Mouse (Mus musculus): ENCODE measurements around the gene Ehd1. TPM values are rescaled to one million over a fixed set of nuclear protein-coding genes. Genes with fewer than 3 reads are reported as not detected.
A peak's percentile ranks its signal among the peaks of the same experiment; 100 is the strongest.

The Ehd1 gene
- polyA plus RNA-seq, 1 experiment from 2014 or later, result 58.1 TPM

MicroRNAs within 50 kb of the gene (microRNA counts, 519-probe panel; counts per million panel counts)
- microRNA mmu-miR-192, result 2,282 counts per million, percentile 18 among the panel's probes with 10 or more counts

Small RNA genes lying within 50 kb of the gene (microRNA-seq; reads per million reads assigned to microRNA genes)
- 108 reads per million, percentile 41 among the genes with 10 or more reads in this experiment for gene Mir192 (ENCODE audit: borderline number of aligned reads)
- 84.7 reads per million, percentile 38 among the genes with 10 or more reads in this experiment for gene Mir194-2 (ENCODE audit: borderline number of aligned reads)
- not detected for gene Mir6989 (ENCODE audit: borderline number of aligned reads)

Other genes starting within 250 kb of the Ehd1 start
- gene Syvn1, start 230.1 kb upstream of the Ehd1 start, polyA plus RNA-seq (2014; fragmentation: Nextera tagmentation; extraction: Ambion mirVana), result 18.8 and 20.2 TPM in 2 replicates
- 96.6 and 100 TPM in 2 replicates for gene Mrpl49, start 218.9 kb upstream of the Ehd1 start, polyA plus RNA-seq (2014; fragmentation: Nextera tagmentation; extraction: Ambion mirVana)
- 773 and 801 TPM in 2 replicates for gene Fau, start 218.9 kb upstream of the Ehd1 start, polyA plus RNA-seq (2014; fragmentation: Nextera tagmentation; extraction: Ambion mirVana)
- gene Znhit2, start 215.5 kb upstream of the Ehd1 start, polyA plus RNA-seq (2014; fragmentation: Nextera tagmentation; extraction: Ambion mirVana), result 40.8 and 44.2 TPM in 2 replicates
- gene Tm7sf2, start 208.4 kb upstream of the Ehd1 start, polyA plus RNA-seq (2014; fragmentation: Nextera tagmentation; extraction: Ambion mirVana), result 26.0 and 26.3 TPM in 2 replicates
- gene Vps51, start 199.5 kb upstream of the Ehd1 start, polyA plus RNA-seq (2014; fragmentation: Nextera tagmentation; extraction: Ambion mirVana), result 41.1 and 44.4 TPM in 2 replicates
- not detected in 2 replicates for gene Tmem262, start 196.7 kb upstream of the Ehd1 start, polyA plus RNA-seq (2014; fragmentation: Nextera tagmentation; extraction: Ambion mirVana)
- gene Gm28374, start 194.5 kb upstream of the Ehd1 start, polyA plus RNA-seq (2014; fragmentation: Nextera tagmentation; extraction: Ambion mirVana), result 1.7 TPM in 1 of 2 replicates, not detected in the other
- gene Zfpl1, start 191.8 kb upstream of the Ehd1 start, polyA plus RNA-seq (2014; fragmentation: Nextera tagmentation; extraction: Ambion mirVana), result 60.7 and 69.9 TPM in 2 replicates
- gene Cdca5, start 191.7 kb upstream of the Ehd1 start, polyA plus RNA-seq (2014; fragmentation: Nextera tagmentation; extraction: Ambion mirVana), result 59.2 and 65.2 TPM in 2 replicates
- gene AC131692.1, start 182.3 kb upstream of the Ehd1 start, polyA plus RNA-seq (2014; fragmentation: Nextera tagmentation; extraction: Ambion mirVana), result not detected in 2 replicates
- 0.21 and 0.49 TPM in 2 replicates for gene Naaladl1, start 170.9 kb upstream of the Ehd1 start, polyA plus RNA-seq (2014; fragmentation: Nextera tagmentation; extraction: Ambion mirVana)
- 60.7 and 68.3 TPM in 2 replicates for gene Sac3d1, start 158.1 kb upstream of the Ehd1 start, polyA plus RNA-seq (2014; fragmentation: Nextera tagmentation; extraction: Ambion mirVana)
- 25.4 and 30.7 TPM in 2 replicates for gene Snx15, start 148.4 kb upstream of the Ehd1 start, polyA plus RNA-seq (2014; fragmentation: Nextera tagmentation; extraction: Ambion mirVana)
- not detected in 2 replicates for gene Batf2, start 135.7 kb upstream of the Ehd1 start, polyA plus RNA-seq (2014; fragmentation: Nextera tagmentation; extraction: Ambion mirVana)
- 72.8 and 81.4 TPM in 2 replicates for gene Arl2, start 135.2 kb upstream of the Ehd1 start, polyA plus RNA-seq (2014; fragmentation: Nextera tagmentation; extraction: Ambion mirVana)
- gene Majin, start 92.3 kb upstream of the Ehd1 start, polyA plus RNA-seq (2014; fragmentation: Nextera tagmentation; extraction: Ambion mirVana), result not detected in 2 replicates
- gene Gpha2, start 50.3 kb upstream of the Ehd1 start, polyA plus RNA-seq (2014; fragmentation: Nextera tagmentation; extraction: Ambion mirVana), result 1.9 and 2.4 TPM in 2 replicates
- 25.0 and 27.8 TPM in 2 replicates for gene Ppp2r5b, start 40.9 kb upstream of the Ehd1 start, polyA plus RNA-seq (2014; fragmentation: Nextera tagmentation; extraction: Ambion mirVana)
- 6.5 and 7.7 TPM in 2 replicates for gene Atg2a, start 35.1 kb upstream of the Ehd1 start, polyA plus RNA-seq (2014; fragmentation: Nextera tagmentation; extraction: Ambion mirVana)
- 0.43 and 0.61 TPM in 2 replicates for gene Cdc42bpg, start 29.7 kb downstream of the Ehd1 start, polyA plus RNA-seq (2014; fragmentation: Nextera tagmentation; extraction: Ambion mirVana)
- gene Men1, start 58.3 kb downstream of the Ehd1 start, polyA plus RNA-seq (2014; fragmentation: Nextera tagmentation; extraction: Ambion mirVana), result 49.7 and 51.1 TPM in 2 replicates
- gene Map4k2, start 64.4 kb downstream of the Ehd1 start, polyA plus RNA-seq (2014; fragmentation: Nextera tagmentation; extraction: Ambion mirVana), result 5.6 and 6.4 TPM in 2 replicates
- 157 and 172 TPM in 2 replicates for gene Sf1, start 87.0 kb downstream of the Ehd1 start, polyA plus RNA-seq (2014; fragmentation: Nextera tagmentation; extraction: Ambion mirVana)
- 1.4 and 2.8 TPM in 2 replicates for gene Pygm, start 107.7 kb downstream of the Ehd1 start, polyA plus RNA-seq (2014; fragmentation: Nextera tagmentation; extraction: Ambion mirVana)
- gene Rasgrp2, start 122.6 kb downstream of the Ehd1 start, polyA plus RNA-seq (2014; fragmentation: Nextera tagmentation; extraction: Ambion mirVana), result 15.6 and 17.2 TPM in 2 replicates
- 4.1 and 5.0 TPM in 2 replicates for gene Nrxn2, start 142.0 kb downstream of the Ehd1 start, polyA plus RNA-seq (2014; fragmentation: Nextera tagmentation; extraction: Ambion mirVana)